Mouse (Mus musculus) kidney, postnatal 0 days (tissue): ENCODE results near the gene Gja6. TPM values are rescaled to one million over a fixed set of nuclear protein-coding genes. Genes with fewer than 3 reads are reported as not detected.

Experiments used
- ATAC-seq: fragments of 200-750 bp; cut with Nextera tagmentation; replicated peaks from 2 replicates; pipeline ENCODE4 v1.8.0; 2017; ENCODE audit warnings: low read depth, moderate number of reproducible peaks, moderate TSS enrichment, moderate library complexity; ENCODE audit not compliant: low FRiP score
- DNase-seq: peaks from one replicate; pipeline ENCODE4 v3.0.0-alpha.2; 2016; ENCODE audit warnings: low spot score
- H3K27ac ChIP-seq: fragments of 300-500 bp; sonication (generic); 2 replicates; pipeline ENCODE4 v1.5.1; 2014; ENCODE audit warnings: mild to moderate bottlenecking
- H3K27me3 ChIP-seq: fragments of 300-500 bp; sonication (generic); 2 replicates; pipeline ENCODE4 v1.6.1; 2014; ENCODE audit warnings: low read length, mixed read lengths; ENCODE audit not compliant: insufficient read depth
- H3K36me3 ChIP-seq: fragments of 300-500 bp; sonication (generic); 2 replicates; pipeline ENCODE4 v1.6.1; 2014; ENCODE audit warnings: low read length, mixed read lengths; ENCODE audit not compliant: insufficient read depth
- H3K4me1 ChIP-seq: fragments of 300-500 bp; sonication (generic); replicated peaks from 2 replicates; pipeline ENCODE4 v1.6.1; 2014; ENCODE audit warnings: antibody characterized with exemption, low read length, mixed read lengths; ENCODE audit not compliant: insufficient read depth
- H3K4me2 ChIP-seq: fragments of 300-500 bp; sonication (generic); 2 replicates; pipeline ENCODE4 v1.6.1; 2014; ENCODE audit warnings: mild to moderate bottlenecking, low read length, moderate library complexity, mixed read lengths
- H3K4me3 ChIP-seq: fragments of 300-500 bp; sonication (generic); replicated peaks from 2 replicates; pipeline ENCODE4 v1.5.1; 2014; ENCODE audit warnings: low read depth, low read length
- H3K9ac ChIP-seq: fragments of 300-500 bp; sonication (generic); 2 replicates; pipeline ENCODE4 v1.6.1; 2014; ENCODE audit warnings: low read depth, low read length
- H3K9me3 ChIP-seq: fragments of 300-500 bp; sonication (generic); replicated peaks from 2 replicates; pipeline ENCODE4 v1.6.1; 2016; ENCODE audit warnings: low read length, inconsistent platforms, mixed read lengths
- CTCF ChIP-seq: IDR thresholded peaks from 2 replicates; pipeline ENCODE4 v1.5.1; 2016; ENCODE audit warnings: antibody characterized with exemption, low read depth, mild to moderate bottlenecking, moderate library complexity
- WGBS: fragments of 180-500 bp; shearing (Covaris S2); extraction: QIAGEN DNeasy Blood & Tissue Kit; methylation state at CpG from one replicate; pipeline ENCODE4 v1.1.7; 2014; 5-methylcytosine and 5-hydroxymethylcytosine counted together
- polyA plus RNA-seq: library from polyadenylated mRNA; unstranded; fragments of >200 nt; fragmentation: Nextera tagmentation; extraction: Ambion mirVana; gene quantifications from 2 replicates; pipeline ENCODE4 v1.2.1, GENCODE M21; 2015

Gene Gja6
- polyA plus RNA-seq, 1 experiment from 2014 or later: 0.13 TPM

DNA sequence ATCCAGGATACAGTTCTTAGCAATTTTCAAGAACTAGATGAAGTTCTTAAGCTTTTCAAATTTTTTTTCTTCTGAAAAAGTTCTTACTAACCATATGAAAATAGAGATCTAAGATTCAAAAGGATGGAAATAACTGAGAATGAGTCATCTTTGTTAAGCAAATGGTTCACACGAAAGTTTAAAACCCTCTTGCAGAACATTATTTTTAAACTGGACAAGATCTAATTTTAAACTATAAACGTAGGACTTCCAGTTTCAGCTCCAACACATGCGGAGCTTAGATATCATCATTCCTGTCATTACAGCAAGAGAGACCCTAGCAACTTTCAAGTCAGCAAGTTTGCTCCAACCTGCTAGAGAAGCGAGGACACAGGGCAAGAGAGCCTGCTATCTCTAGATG lies 375 bp downstream of the Gja6 start:
- no peaks in the 10 kb centered on the region for H3K9me3 ChIP-seq
- no peak overlapping the region for H3K4me2 ChIP-seq
- 78% methylated on average over 4 of the region's 4 CpGs for WGBS
- H3K36me3 ChIP-seq: no peaks in the 10 kb centered on the region
- no peaks in the 10 kb centered on the region for H3K4me1 ChIP-seq
- H3K27ac ChIP-seq: no peak overlapping the region
- ATAC-seq (no peak), DNase-seq (no peak)
- no peaks in the 10 kb centered on the region for H3K27me3 ChIP-seq
- H3K4me3 ChIP-seq: no peak overlapping the region
- no peak overlapping the region for H3K9ac ChIP-seq
- no peak for TF ChIP-seq CTCF

DNA sequence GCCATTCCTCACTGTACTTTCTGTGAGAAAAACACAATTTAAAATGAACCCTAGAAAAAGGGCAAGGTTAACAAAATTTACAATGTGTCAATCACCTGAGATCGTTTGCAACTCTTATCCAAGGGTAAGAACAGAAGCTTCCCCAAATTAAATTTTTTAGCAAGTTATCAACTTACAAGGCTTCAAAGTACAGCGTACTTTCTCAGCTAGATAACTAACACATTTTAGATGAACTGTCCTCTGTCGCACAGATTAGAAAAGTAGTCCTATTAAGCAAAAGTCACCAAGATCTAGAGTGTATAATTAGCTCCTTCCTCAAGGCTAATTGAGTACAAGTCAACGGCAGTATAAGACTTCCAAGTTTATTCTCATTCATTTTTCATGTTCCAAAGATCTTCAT lies 939 bp downstream of the Gja6 start:
- H3K4me1 ChIP-seq: no peaks in the 10 kb centered on the region
- DNase-seq (no peak), ATAC-seq (no peak)
- no peaks in the 10 kb centered on the region for H3K9me3 ChIP-seq
- no peak overlapping the region for H3K9ac ChIP-seq
- 75% methylated on average over 4 of the region's 4 CpGs for WGBS
- H3K27ac ChIP-seq: no peak overlapping the region
- no peak for TF ChIP-seq CTCF
- H3K4me2 ChIP-seq: no peak overlapping the region
- H3K36me3 ChIP-seq: no peaks in the 10 kb centered on the region
- no peak overlapping the region for H3K4me3 ChIP-seq
- no peaks in the 10 kb centered on the region for H3K27me3 ChIP-seq

DNA sequence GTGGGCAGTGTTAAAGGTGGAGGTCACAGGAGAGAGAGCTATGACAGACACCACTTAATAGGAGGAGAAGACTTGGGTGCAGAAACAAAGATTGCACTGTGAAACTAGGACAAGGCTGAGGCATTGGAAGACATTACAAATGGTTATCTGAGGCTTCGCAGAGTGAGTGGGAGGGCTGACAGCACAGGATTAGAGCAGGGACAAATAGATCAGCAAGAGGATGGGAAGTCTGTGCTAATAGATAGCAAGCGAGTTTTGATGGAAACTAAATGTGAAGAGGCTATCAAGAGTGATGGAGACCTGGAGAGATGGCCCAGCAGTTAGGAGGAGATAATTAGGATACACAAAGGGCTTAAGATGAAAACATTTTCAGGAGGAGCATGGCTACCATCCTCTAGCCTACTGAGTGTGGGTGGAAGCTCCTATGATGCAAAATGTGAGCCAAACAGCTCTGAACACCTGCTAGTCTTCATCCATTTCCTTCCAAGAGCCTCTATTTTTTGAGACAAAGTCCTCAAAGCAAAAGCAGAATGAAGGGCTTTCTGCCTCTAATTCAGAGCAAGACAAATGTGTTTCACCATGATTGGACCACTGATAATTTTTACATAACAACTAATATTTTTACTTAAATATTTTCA lies 1.7 kb downstream of the Gja6 start:
- Histone ChIP-seq H3K4me1 (no peaks in the 10 kb centered on the region), H3K4me2 (no peak overlapping the region), H3K4me3 (no peak overlapping the region), H3K36me3 (no peaks in the 10 kb centered on the region), H3K9me3 (no peaks in the 10 kb centered on the region), H3K9ac (no peak overlapping the region), H3K27ac (no peak overlapping the region), H3K27me3 (no peaks in the 10 kb centered on the region)
- no peak for TF ChIP-seq CTCF
- ATAC-seq: no peak
- no peak for DNase-seq
- 59% methylated on average over 2 of the region's 2 CpGs for WGBS

DNA sequence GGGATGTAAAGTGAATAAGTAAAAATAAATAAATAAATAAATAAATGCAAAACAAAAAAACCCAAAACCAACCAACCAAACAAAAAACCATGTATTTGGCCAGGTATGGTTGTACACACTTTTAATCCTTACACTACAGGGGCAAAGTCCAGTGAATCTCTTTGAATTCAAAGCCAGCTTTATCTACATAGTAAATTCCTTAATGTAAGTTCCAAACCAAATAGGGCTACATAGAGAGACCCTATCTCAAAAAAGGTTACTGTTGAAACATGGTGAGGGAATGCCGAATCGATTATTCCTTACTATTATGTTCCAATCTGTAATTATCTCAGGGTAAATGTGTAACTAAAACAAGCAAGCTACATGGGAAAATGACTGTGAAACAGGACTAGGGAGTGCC lies 5.7 kb downstream of the Gja6 start:
- no peak for ATAC-seq
- Histone ChIP-seq H3K27ac (no peak overlapping the region), H3K9me3 (no peaks in the 10 kb centered on the region), H3K9ac (no peak overlapping the region), H3K27me3 (no peaks in the 10 kb centered on the region), H3K4me2 (no peak overlapping the region), H3K4me1 (no peaks in the 10 kb centered on the region), H3K36me3 (no peaks in the 10 kb centered on the region), H3K4me3 (no peak overlapping the region)
- 74% methylated on average over 2 of the region's 2 CpGs for WGBS
- DNase-seq: no peak
- no peak for TF ChIP-seq CTCF

DNA sequence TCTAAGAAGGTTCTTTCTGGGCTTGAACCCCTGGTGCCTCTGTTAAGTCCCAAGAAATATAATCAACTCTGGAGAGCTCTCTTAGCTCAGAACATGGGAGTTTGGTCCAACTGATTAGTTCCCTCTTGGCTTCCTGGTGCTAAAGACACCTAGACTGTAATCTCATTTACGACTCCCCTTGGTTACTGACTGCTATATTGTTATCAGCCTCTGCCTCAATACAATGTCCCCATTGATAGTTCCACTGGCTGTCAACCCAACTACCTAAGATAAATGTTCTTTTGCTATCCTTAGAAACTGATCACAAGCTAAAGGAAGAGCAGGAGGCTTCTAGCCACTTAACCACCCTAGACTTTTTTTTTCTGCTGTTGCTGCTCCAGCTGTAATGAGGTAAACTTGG lies 14.8 kb downstream of the Gja6 start:
- Histone ChIP-seq H3K4me2 (no peak overlapping the region), H3K27me3 (no peaks in the 10 kb centered on the region), H3K4me1 (no peaks in the 10 kb centered on the region), H3K27ac (no peak overlapping the region), H3K9ac (no peak overlapping the region), H3K4me3 (no peak overlapping the region), H3K9me3 (no peaks in the 10 kb centered on the region), H3K36me3 (no peaks in the 10 kb centered on the region)
- TF ChIP-seq CTCF: no peak
- DNase-seq: no peak
- ATAC-seq: no peak
- WGBS: 46% methylated on average over 1 of the region's 1 CpGs

DNA sequence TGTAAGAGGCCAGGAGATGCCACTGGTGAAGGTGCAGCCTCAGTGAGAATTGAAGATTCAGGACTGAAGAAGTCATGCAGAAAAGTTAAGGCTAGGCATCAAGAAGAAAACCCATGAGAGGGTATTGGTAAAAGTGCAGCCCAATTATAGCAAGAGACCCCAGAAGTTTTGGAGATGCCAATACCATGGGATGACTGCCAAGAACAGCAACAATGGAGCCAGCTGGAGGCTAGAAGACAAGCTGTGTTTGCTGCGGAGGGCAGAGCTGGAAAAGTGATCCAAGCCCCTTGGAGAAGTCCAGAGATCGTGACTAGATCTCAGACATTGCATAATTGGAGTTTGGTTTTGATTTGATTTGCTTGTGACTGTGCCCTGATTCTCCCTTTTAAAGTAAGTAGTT lies 20.6 kb downstream of the Gja6 start:
- Histone ChIP-seq H3K9me3 (no peaks in the 10 kb centered on the region), H3K4me3 (no peak overlapping the region), H3K27me3 (no peaks in the 10 kb centered on the region), H3K4me1 (no peaks in the 10 kb centered on the region), H3K4me2 (no peak overlapping the region), H3K27ac (no peak overlapping the region), H3K9ac (no peak overlapping the region), H3K36me3 (no peaks in the 10 kb centered on the region)
- ATAC-seq: no peak
- WGBS: 72% methylated on average over 2 of the region's 2 CpGs
- DNase-seq: no peak
- TF ChIP-seq CTCF: no peak

DNA sequence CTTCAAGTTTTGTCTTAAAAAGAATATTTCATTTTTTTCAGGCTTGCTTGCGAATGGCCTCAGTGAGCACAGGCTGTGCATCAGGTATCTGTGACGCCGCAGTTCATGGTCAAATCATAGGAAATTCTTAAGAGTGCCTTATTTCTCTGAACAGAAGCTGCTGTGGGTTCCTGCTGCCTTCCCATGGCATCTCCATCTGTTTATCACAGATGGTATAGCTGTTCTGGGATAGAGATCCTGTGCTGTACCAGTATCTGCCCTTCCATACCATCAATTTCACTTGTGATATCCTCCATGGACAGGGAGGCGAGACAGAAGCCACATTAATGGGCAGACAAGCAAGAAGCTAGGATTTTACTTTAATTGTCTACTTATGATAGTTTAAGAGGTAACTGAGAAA lies 40.3 kb downstream of the Gja6 start:
- H3K36me3 ChIP-seq: no peaks in the 10 kb centered on the region
- TF ChIP-seq CTCF: no peak
- WGBS: 88% methylated on average over 4 of the region's 4 CpGs
- H3K9me3 ChIP-seq: no peaks in the 10 kb centered on the region
- no peak overlapping the region for H3K4me2 ChIP-seq
- no peak overlapping the region for H3K9ac ChIP-seq
- no peak overlapping the region for H3K4me3 ChIP-seq
- no peak overlapping the region for H3K27ac ChIP-seq
- no peaks in the 10 kb centered on the region for H3K27me3 ChIP-seq
- no peak for DNase-seq
- no peaks in the 10 kb centered on the region for H3K4me1 ChIP-seq
- no peak for ATAC-seq
